Mouse (Mus musculus) CH12.LX (cell line): Measurements from ENCODE around the gene Churc1.
A peak's percentile ranks its signal among the peaks of the same experiment; 100 is the strongest.

Experiments
- CTCF ChIP-seq, 2 experiments: IDR thresholded peaks in 1 of 2; conservative IDR thresholded peaks in 1 of 2; 2 replicates each; pipeline ENCODE4 v1.5.1; 2011 to 2012; ENCODE audit warnings: low read depth in 2 of 2, low read length in 2 of 2, improper control_type of control experiment in 1 of 2, inconsistent platforms in 1 of 2, mild to moderate bottlenecking in 1 of 2, moderate library complexity in 1 of 2
- EP300 ChIP-seq: IDR thresholded peaks from 2 replicates; pipeline ENCODE4 v1.6.1; 2011; ENCODE audit warnings: low read length, improper control_type of control experiment
- MYC ChIP-seq: IDR thresholded peaks from 2 replicates; pipeline ENCODE4 v1.6.1; 2011; ENCODE audit warnings: low read depth, mild to moderate bottlenecking, improper control_type of control experiment, low read length
- POLR2AphosphoS2 ChIP-seq: IDR thresholded peaks from 2 replicates; pipeline ENCODE4 v1.6.1; 2011; ENCODE audit warnings: low read depth, low read length, improper control_type of control experiment

DNA sequence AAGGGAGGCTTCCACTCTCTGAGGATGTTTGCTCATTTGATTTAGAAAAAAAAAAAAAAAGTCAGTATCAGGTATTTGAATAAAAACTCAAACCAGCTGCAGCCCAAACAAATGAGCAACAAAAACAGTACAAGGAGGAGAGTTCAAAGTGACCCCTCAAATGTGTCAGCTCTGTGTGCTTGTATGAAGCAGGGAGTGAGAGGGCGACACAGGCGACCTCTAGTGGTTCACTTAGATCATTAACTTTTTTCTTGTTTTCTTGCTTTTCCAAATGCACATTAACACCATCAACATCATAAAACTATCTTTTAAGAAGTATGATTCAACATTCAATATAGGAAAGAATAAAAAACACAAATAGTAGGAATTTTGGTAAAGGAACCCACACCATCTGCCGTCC lies 67.4 kb downstream of the Churc1 start:
- TF ChIP-seq CTCF (conservative IDR thresholded peaks at IDR 0.05 in 1 of 2, IDR thresholded peaks at IDR 0.05 in 1 of 2; ENCODE audit: low read depth in 2 of 2, low read length in 2 of 2) (peak; percentile 76 to 85), POLR2AphosphoS2 (no peak), MYC (no peak), EP300 (no peak)
